Mouse (Mus musculus): ENCODE results near the gene Polg2. TPM values are rescaled to one million over a fixed set of nuclear protein-coding genes. Genes with fewer than 3 reads are reported as not detected.
"Not testable (repeated sequence)": the region's sequence is repeated elsewhere in the genome, so short reads cannot be mapped to it uniquely, and the experiment has no call there.

Gene Polg2
- polyA plus RNA-seq, 1 experiment from 2014 or later: 10.7 TPM

DNA sequence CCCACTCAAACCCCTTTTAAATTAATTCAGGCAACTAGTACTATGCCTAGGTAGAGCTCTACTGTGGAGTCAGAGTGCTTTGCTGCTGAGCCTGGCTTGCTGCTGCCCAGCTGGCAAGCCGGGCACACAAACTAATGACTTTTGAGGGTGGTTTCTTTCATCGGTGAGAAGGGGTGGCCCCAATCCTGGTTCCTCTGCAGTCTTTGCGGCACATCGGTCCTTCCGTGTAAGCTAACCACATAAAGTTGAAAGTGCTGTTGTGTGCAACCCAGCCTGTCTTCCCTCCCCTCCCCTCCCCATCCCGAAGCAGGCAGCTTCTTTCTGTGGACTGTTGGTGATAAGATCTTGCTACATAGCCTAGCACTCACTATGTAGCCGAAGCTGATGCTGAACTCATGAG, 27.2 kb downstream of the Polg2 start:
- H3K27ac ChIP-seq: no peak overlapping the region
- H3K4me1 ChIP-seq: no peaks in the 10 kb centered on the region
- H3K4me3 ChIP-seq: no peak overlapping the region
- peaks cover 9% of the 10 kb centered on the region; the same call in 1 of the 2 replicates for H3K9me3 ChIP-seq (replicated peaks)
- no peak for ATAC-seq (ENCODE audit: low FRiP score)
- no peaks in the 10 kb centered on the region for H3K36me3 ChIP-seq
- no peaks in the 10 kb centered on the region for H3K27me3 ChIP-seq
- 87% methylated on average over 7 of the region's 7 CpGs for WGBS
- H3K4me2 ChIP-seq (replicated peaks): no peak overlapping the region
- no peak overlapping the region for H3K9ac ChIP-seq

DNA sequence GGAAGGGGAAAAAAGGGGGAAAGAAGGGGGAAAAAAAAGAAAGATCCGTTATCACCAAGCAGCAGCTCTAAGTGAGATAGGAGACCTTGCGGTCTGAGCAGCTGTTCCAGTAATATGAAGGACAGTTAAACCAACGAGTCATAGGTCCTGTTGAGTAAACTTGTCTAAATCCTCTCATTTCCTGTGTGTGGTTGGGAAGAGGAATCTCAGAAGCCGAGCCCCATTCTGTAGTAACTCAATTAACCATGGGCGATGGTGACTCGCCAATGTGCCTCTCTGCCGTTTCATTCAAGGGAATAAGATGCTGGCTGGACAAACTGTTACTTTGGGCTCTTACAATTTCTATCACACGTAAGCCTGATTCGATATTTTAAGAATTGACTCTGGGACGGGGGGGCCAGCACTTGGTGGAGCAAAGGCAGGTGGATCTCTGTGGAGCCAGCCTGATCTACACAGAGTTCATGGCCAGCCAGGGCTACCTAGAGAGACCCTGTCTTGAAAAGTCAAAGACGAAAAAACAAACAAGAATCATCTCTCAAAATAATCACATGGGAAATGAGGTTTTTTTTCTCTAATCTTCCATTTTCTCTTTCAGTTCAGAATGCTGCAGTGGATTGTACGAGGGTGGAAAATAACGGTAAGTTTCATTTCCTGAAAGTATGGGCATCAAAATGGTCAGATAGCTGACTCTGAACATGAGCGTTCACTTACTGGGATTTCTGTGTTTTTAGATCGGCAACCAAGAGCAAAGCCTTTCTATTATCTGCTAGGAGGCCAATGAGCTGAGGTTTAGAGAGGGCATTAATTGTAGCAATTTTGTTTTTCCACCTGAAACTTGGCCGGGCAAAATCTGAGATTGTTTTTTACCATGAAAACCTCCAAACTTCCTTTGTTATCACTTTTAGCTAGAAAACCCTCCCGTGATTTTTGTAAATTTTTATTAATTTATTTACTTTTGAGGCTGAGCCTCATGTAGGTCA, 28.0 kb downstream of the Polg2 start, which contains the start of gene Milr1:
Gene Milr1, plus strand, starts transcription at position 188 of the 980 bp plus-strand sequence.
- Histone ChIP-seq H3K9me3 (replicated peaks) (peaks cover 10% of the 10 kb centered on the region; the same call in 1 of the 2 replicates), H3K4me3 (no peak within 1 kb of the TSS), H3K27ac (no peak within 1 kb of the TSS), H3K4me2 (replicated peaks) (no peak within 1 kb of the TSS), H3K36me3 (no peaks in the 10 kb centered on the region), H3K9ac (no peak within 1 kb of the TSS), H3K27me3 (no peaks in the 10 kb centered on the region), H3K4me1 (no peaks in the 10 kb centered on the region)
- WGBS: 89% methylated on average over 17 of the region's 17 CpGs
- ATAC-seq (ENCODE audit: low FRiP score): no peak

- H3K4me1 ChIP-seq: no peaks in the 10 kb centered on the region
- no peak for ATAC-seq (ENCODE audit: low FRiP score)
- no peaks in the 10 kb centered on the region for H3K27me3 ChIP-seq
- peaks cover 10% of the 10 kb centered on the region; the same call in 1 of the 2 replicates for H3K9me3 ChIP-seq (replicated peaks)
- H3K9ac ChIP-seq: no peak within 1 kb of the TSS
- no peak within 1 kb of the TSS for H3K4me2 ChIP-seq (replicated peaks)
- H3K4me3 ChIP-seq: no peak within 1 kb of the TSS
- H3K27ac ChIP-seq: no peak within 1 kb of the TSS
- 85% methylated on average over 13 of the region's 13 CpGs for WGBS
- no peaks in the 10 kb centered on the region for H3K36me3 ChIP-seq
Measured at GRCm38 (mm10) chr11:106750121-106750751, 29.1 kb downstream of the Polg2 start, which contains the start of gene Pecam1. Gene Pecam1, minus strand, starts transcription at chr11:106750628.

DNA sequence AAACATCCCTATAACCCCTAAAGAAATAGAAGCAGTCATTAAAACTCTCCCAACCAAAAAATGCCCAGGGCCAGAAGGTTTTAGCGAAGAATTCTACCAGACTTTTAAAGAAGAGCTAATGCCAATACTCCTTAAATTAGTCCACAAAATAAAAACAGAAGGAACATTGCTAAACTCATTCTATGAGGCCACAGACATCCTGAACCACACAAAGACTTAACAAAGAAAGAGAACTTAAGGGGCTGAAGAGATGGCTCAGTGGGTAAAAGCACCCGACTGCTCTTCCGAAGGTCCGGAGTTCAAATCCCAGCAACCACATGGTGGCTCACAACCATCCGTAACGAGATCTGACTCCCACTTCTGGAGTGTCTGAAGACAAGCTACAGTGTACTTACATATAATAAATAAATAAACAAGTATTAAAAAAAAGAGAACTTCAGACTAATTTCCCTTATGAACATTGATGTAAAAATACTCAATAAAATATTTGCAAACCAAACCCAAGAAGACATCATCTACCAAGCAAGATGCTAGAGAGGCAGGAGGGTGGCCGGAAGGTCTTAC, 29.7 kb downstream of the Polg2 start:
- not testable (repeated sequence) for H3K9ac ChIP-seq; ATAC-seq (ENCODE audit: low FRiP score); H3K27ac ChIP-seq; H3K9me3 ChIP-seq (replicated peaks); H3K4me1 ChIP-seq; H3K36me3 ChIP-seq; H3K4me3 ChIP-seq; H3K4me2 ChIP-seq (replicated peaks); H3K27me3 ChIP-seq
- WGBS: 92% methylated on average over 7 of the region's 7 CpGs

GRCm38 (mm10) chr11:106744949-106745348, 34.4 kb downstream of the Polg2 start:
- Histone ChIP-seq H3K36me3 (no peaks in the 10 kb centered on the region), H3K27ac (no peak overlapping the region), H3K9ac (no peak overlapping the region), H3K4me2 (replicated peaks) (no peak overlapping the region), H3K27me3 (0 out of 2 replicates have a peak, but pooled peaks cover 4% of the 10 kb centered on the region), H3K4me1 (peaks cover 3% of the 10 kb centered on the region; the same call in 1 of the 2 replicates), H3K4me3 (no peak overlapping the region), H3K9me3 (replicated peaks) (peaks cover 10% of the 10 kb centered on the region; the same call in 1 of the 2 replicates)
- 91% methylated on average over 5 of the region's 5 CpGs for whole genome bisulfite sequencing
- no peak for ATAC-seq (ENCODE audit: low FRiP score)

DNA sequence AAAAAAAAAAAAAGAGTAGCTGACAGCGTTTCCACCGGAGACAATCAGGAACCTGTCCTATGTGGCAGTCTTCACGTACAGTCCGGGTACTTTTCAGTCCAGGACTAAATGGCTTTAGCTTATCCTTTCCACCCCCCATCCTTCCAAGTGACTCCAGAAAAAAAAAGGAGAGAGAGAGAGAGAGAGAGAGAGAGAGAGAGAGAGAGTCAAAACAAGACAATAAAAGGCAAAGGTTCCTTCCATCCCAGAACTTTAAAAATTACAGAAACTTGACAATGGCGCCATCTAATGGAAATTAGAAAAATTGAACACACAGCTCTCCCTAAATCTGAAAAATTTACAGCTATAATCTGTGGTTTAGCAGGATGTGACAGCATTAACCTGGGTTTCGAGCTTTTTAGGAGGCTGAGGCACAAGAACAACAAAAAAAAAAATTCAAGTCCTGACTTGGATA, 36.9 kb downstream of the Polg2 start:
- H3K27me3 ChIP-seq: peaks cover 14% of the 10 kb centered on the region; the same call in 1 of the 2 replicates
- no peaks in the 10 kb centered on the region for H3K36me3 ChIP-seq
- no peak overlapping the region for H3K4me3 ChIP-seq
- H3K9me3 ChIP-seq (replicated peaks): peaks cover 3% of the 10 kb centered on the region; the same call in 1 of the 2 replicates
- WGBS: 52% methylated on average over 6 of the region's 6 CpGs
- peaks cover 6% of the 10 kb centered on the region for H3K4me1 ChIP-seq
- H3K9ac ChIP-seq: no peak overlapping the region
- no peak overlapping the region for H3K4me2 ChIP-seq (replicated peaks)
- ATAC-seq (ENCODE audit: low FRiP score): no peak
- no peak overlapping the region for H3K27ac ChIP-seq

DNA sequence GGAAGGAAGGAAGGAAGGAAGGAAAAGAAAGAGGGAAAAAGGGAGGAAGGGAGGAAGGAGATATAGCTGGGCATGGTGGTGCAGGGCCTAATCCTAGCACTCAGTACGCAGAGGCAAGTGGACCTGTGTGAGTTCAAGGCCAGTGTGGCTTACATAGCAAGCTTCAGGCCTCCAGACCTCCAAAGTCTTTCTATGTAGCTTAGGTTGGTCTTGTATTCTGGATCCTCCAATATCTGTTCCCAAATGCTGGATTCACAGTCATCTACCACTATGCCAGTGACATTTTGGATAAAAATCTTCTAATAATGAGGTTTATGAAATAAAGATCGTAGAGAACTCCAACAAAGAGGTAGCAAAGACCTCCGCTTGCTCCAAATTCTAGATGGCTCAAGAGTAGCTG, 37.5 kb downstream of the Polg2 start:
- Histone ChIP-seq H3K9ac (no peak overlapping the region), H3K4me2 (replicated peaks) (no peak overlapping the region), H3K4me3 (no peak overlapping the region), H3K9me3 (replicated peaks) (no peaks in the 10 kb centered on the region), H3K27ac (no peak overlapping the region), H3K27me3 (peaks cover 14% of the 10 kb centered on the region; the same call in 1 of the 2 replicates), H3K4me1 (peaks cover 12% of the 10 kb centered on the region), H3K36me3 (no peaks in the 10 kb centered on the region)
- ATAC-seq (ENCODE audit: low FRiP score): no peak
- WGBS: 90% methylated on average over 3 of the region's 3 CpGs

- Histone ChIP-seq H3K27me3 (peaks cover 14% of the 10 kb centered on the region; the same call in 1 of the 2 replicates), H3K9me3 (replicated peaks) (no peaks in the 10 kb centered on the region), H3K27ac (no peak overlapping the region), H3K4me2 (replicated peaks) (no peak overlapping the region), H3K36me3 (no peaks in the 10 kb centered on the region), H3K4me3 (no peak overlapping the region), H3K9ac (no peak overlapping the region), H3K4me1 (peaks cover 17% of the 10 kb centered on the region)
- 30% methylated on average over 6 of the region's 6 CpGs for WGBS
- 0 out of 2 replicates have a peak, but pooled peaks have one; percentile 58 for ATAC-seq (ENCODE audit: low FRiP score)
Measured at GRCm38 (mm10) chr11:106741232-106741631, 38.1 kb downstream of the Polg2 start.

GRCm38 (mm10) chr11:106740724-106741123, 38.6 kb downstream of the Polg2 start:
- not testable (repeated sequence) for H3K36me3 ChIP-seq; H3K27ac ChIP-seq; ATAC-seq (ENCODE audit: low FRiP score); H3K4me3 ChIP-seq; H3K9ac ChIP-seq; H3K4me2 ChIP-seq (replicated peaks); H3K9me3 ChIP-seq (replicated peaks)
- Histone ChIP-seq H3K4me1 (peaks cover 17% of the 10 kb centered on the region), H3K27me3 (peaks cover 17% of the 10 kb centered on the region; the same call in 1 of the 2 replicates)
- WGBS: 87% methylated on average over 5 of the region's 8 CpGs

- Histone ChIP-seq H3K9me3 (replicated peaks) (no peaks in the 10 kb centered on the region), H3K27me3 (peaks cover 17% of the 10 kb centered on the region; the same call in 1 of the 2 replicates)
Measured at GRCm38 (mm10) chr11:106739116-106739515, 40.2 kb downstream of the Polg2 start.

DNA sequence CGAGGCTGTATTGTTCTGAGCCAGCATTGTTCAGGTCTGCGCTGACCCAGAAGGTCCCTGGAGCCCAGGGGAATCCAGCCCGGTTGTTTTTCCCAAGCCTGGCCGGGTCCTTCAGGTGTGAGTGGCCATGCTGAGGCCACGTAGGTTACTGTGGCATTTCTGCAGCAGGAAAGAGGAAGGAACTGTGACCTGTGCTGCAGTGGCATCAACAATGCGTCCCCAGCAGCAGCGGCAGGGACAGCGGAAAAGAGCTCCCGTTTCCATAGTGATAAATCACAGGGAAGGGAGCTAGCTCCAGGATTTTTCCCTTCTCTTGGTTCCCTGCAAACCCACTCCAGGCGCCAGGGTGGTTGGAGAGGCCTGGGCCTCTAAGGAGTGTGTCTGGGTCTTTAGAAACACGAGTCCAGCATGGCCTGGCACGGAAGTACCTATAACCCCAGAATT, 42.1 kb downstream of the Polg2 start:
- Histone ChIP-seq H3K27ac (peak overlapping the region; percentile 83), H3K4me3 (no peak overlapping the region), H3K36me3 (no peaks in the 10 kb centered on the region), H3K9me3 (replicated peaks) (no peaks in the 10 kb centered on the region), H3K4me1 (peaks cover 17% of the 10 kb centered on the region), H3K4me2 (replicated peaks) (0 out of 2 replicates have a peak overlapping the region, but pooled peaks have one; percentile 21), H3K9ac (peak overlapping the region; percentile 13; the same call in 1 of the 2 replicates), H3K27me3 (peaks cover 17% of the 10 kb centered on the region; the same call in 1 of the 2 replicates)
- ATAC-seq (ENCODE audit: low FRiP score): peak; percentile 48; the same call in 1 of the 2 replicates
- WGBS: 16% methylated on average over 12 of the region's 12 CpGs

More at GRCm38 (mm10) chr11:106739116-106739515, 40.2 kb downstream of the Polg2 start:
- Histone ChIP-seq H3K9ac (no peak overlapping the region), H3K36me3 (no peaks in the 10 kb centered on the region), H3K27ac (no peak overlapping the region), H3K4me1 (peaks cover 17% of the 10 kb centered on the region), H3K4me2 (replicated peaks) (no peak overlapping the region), H3K4me3 (no peak overlapping the region)
- no peak for ATAC-seq (ENCODE audit: low FRiP score)
- whole genome bisulfite sequencing: 94% methylated on average over 2 of the region's 2 CpGs
